Mouse (Mus musculus): Measurements from ENCODE around the gene Sox5.
"Not testable (repeated sequence)": the region's sequence is repeated elsewhere in the genome, so short reads cannot be mapped to it uniquely, and the experiment has no call there.

The Sox5 gene

DNA sequence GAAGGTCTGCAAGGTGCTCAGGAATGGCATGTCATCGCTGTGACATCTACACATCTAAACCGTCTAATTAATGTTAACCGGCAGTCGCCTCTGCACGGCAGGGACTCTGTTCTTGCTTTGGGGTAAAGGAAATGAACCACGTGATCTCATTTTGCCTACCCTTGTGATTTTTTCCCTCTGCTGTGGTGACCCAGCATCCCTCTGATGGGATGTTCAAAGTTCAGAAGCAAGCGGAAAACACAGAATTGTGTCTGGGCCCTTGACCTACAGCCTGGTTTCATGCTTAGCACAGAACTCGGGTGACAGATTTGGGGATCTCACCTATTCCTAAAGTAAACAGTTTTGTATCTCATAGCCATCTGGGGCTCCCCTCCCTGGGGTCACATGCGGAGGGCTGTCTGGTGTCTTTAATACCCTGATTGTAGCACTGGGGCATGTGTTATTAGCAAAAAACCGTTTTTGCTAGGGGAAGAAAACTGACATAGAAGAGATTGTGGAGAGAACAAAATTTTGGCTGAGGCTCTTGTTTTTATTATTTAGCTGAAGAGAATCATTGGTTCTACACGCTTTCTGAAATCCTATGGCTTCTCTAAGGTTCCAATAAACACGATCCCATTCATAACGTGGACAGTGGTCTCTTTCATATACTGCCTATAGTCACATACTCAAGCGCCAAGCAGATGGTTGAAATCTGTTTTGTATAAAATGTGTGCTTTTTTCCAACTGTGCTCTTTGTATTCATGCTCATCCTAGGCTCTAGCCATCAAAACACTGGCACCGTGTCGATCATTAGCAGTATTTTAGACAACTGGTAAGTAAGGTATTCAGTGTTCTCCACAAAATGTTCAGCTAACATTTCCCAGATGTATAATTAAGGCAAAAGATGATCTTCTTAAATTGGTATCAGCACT lies 584.3 kb downstream of the Sox5 start:
- DNase-seq (ENCODE audit: low read depth, low spot score): no peak

DNA sequence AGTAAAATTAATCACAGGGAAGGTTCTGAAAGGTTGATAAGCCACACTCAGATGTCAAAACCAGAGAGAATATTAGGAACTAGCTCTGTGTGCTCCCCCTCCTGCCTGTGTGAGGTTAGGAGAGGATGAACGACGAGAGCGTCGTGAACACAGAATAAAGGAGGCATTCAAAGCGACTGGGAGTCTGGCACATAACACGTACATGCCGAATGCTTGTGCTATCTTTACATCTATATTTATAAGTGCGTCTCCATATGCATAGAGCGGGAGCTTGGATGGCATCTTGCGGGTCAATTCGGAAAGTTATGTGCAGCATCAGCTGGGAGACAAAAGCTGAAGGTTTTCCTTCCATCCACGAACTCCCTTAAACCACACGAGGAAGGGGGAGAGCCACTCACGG lies 585.8 kb downstream of the Sox5 start:
- DNase-seq (ENCODE audit: low read depth, low spot score): no peak

GRCm38 (mm10) chr6:144183087-144183486 lies 598.7 kb downstream of the Sox5 start:
- no peak for DNase-seq (ENCODE audit: low read depth, low spot score)

- not testable (repeated sequence) for DNase-seq (ENCODE audit: low read depth, low spot score)
Measured at GRCm38 (mm10) chr6:144182429-144182828, 599.3 kb downstream of the Sox5 start.

- no peak for DNase-seq (ENCODE audit: low read depth, low spot score)
Measured at GRCm38 (mm10) chr6:144181083-144181866, 600.5 kb downstream of the Sox5 start.

GRCm38 (mm10) chr6:144179111-144179510 lies 602.7 kb downstream of the Sox5 start:
- no peak for DNase-seq (ENCODE audit: low read depth, low spot score)

DNA sequence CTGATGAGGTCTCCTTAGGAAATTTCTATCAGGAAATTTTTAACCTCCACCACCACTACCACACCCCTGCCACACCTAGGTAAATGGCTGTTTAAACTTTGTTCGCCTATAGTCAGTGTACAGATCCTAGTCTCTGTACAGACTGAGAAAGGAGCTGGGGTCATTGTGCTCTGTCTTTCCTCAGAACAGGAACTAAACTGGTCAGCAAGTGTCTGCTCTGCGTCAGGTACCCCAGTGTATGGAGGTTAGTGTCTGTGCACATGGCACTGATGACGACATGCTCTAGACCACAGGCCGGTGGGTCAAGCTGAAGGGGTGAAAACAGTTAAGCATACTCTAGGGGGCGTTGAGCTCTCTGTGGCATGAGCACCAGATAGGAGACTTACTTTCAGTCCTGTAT lies 605.1 kb downstream of the Sox5 start:
- no peak for DNase-seq (ENCODE audit: low read depth, low spot score)

GRCm38 (mm10) chr6:144175590-144175989 lies 606.2 kb downstream of the Sox5 start:
- no peak for DNase-seq (ENCODE audit: low read depth, low spot score)

DNA sequence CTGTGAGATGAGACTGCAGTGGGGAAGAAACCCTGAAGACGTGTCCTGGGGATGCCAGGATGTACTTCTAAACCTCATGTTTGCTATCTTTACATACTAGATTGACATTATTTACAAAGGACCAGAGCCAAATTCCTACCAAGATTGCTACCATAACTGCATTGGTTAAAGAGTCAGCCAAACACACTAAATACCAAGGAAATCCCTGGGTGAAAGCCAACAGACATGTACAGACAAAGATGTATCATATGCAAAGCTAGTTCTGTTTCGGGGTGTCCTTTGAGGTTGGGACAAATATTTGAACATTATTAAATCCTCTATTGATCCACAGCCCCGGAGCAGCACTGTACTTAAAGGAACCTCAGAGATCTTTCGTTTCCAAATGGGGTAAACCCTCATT lies 611.2 kb downstream of the Sox5 start:
- no peak for DNase-seq (ENCODE audit: low read depth, low spot score)

GRCm38 (mm10) chr6:144169791-144170190 lies 612.0 kb downstream of the Sox5 start:
- DNase-seq (ENCODE audit: low read depth, low spot score): no peak

DNA sequence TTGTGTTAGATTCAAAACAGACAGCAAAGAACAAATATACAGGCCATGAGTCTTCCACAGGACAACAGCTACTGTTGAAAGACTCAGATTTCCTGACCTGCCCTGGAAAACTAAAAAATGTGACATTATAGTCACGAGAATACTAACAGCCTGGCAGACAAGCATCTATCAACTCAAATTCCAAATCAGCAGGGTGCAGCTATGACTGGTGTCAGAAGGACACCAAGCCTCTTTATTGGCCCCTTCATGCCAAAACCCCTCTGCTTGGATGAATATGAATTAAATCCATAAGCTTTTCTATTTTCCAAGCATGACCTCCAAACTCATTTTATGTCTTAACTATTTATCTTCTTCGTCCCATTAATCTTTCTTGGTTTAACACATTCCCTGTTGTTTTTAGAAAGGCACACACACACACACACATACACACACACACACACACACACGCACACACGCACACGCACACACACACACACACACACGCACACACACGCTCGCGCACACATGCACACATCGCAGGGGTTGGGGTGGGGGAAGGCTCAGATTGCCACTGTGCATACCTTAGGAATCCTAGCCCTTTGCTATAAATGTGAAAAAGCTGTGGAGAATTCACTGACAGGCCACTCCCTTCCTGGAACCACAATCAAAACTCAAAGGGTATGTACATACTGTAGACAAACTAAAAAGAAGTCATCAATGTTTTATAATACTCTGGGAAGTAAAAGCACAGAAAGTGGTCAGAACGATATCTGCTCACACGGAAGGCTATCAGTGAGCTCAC lies 612.9 kb downstream of the Sox5 start:
- DNase-seq (ENCODE audit: low read depth, low spot score): no peak

- DNase-seq (ENCODE audit: low read depth, low spot score): no peak
Measured at GRCm38 (mm10) chr6:144167058-144167457, 614.7 kb downstream of the Sox5 start.

- no peak for DNase-seq (ENCODE audit: low read depth, low spot score)
Measured at GRCm38 (mm10) chr6:144166651-144167050, 615.1 kb downstream of the Sox5 start.

DNA sequence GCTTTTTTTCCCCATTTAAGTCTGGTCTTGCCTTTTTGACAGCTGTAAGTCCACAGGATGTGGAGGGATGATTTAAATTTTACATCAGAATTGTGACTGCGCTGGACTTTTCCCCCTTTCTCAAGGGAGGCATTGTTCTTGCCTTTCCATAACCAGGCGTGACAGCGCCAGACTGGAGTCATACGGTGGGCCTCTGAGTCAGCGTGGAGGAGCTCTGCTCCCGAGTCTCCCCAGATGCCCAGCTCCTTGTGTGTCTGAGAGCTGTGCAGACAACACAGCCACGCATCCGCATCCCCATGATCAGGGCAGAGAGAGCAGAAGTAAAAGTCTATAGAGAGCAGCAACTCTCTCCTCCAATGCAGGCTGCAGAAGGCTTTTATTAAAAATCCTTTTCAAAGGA lies 615.7 kb downstream of the Sox5 start:
- DNase-seq (ENCODE audit: low read depth, low spot score): peak; percentile 59

GRCm38 (mm10) chr6:144163501-144163900 lies 618.3 kb downstream of the Sox5 start:
- no peak for DNase-seq (ENCODE audit: low read depth, low spot score)

DNA sequence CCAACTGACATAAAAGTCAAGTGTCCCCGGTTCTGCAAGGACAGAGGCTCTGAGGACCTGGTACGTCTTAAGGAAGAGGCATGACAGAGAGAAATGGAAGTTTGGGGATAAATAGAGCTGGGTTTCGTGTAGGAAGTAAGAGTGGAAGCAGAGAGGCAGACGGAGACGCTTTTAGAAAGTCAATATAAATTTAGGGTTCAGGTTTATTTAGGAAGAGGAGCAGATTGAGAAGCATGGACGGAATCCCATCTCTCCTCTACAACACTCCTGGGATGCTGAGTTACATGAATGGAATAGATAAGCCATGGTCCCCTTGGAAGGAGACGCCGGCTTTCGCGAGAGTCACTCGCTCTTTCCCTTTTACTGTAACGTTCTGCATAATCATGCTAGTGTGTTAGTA lies 623.1 kb downstream of the Sox5 start:
- DNase-seq (ENCODE audit: low read depth, low spot score): no peak

GRCm38 (mm10) chr6:144154892-144155424 lies 626.8 kb downstream of the Sox5 start:
- DNase-seq (ENCODE audit: low read depth, low spot score): no peak

- DNase-seq (ENCODE audit: low read depth, low spot score): no peak
Measured at GRCm38 (mm10) chr6:144151957-144152356, 629.8 kb downstream of the Sox5 start.

DNA sequence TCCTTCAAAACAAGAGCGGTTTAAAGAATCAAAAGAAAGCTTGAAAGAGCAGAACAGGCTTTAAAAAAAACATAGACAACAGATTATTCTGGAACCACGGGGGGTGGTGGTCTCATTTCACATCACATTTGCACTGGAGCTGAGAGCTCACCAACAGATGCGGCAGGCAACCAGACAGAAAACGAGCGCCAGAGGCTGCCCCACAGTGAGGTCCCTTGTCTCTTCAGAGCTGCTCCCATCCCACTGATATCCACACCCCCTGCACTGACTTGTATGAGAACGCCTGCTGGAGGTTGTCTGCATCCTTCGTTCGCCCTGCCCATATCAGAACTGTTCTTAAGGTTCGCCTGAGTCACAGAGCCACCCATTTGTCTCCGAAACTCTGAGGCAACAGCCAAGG lies 630.7 kb downstream of the Sox5 start:
- no peak for DNase-seq (ENCODE audit: low read depth, low spot score)

DNA sequence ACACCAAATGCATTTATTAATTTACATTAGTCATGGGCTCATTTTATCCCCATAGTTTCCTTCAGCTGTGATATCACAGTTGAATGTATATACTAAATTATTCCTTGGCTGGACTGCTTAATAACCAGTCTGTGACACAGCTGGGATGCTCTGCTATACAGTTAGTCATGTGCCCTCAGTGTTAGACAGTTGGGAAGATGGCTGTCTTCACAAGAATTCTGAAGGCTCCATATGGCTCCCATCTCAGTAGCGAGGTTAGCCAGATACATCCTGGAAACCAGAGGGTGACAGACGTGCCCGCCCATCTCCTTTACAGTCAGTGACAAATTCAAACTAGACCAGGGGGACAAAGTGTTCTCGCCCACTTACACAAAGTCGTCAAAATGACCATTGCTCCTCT lies 644.4 kb downstream of the Sox5 start:
- no peak for DNase-seq (ENCODE audit: low read depth, low spot score)

- DNase-seq (ENCODE audit: low read depth, low spot score): no peak
Measured at GRCm38 (mm10) chr6:144136894-144137293, 644.9 kb downstream of the Sox5 start.

GRCm38 (mm10) chr6:144129927-144130326 lies 651.9 kb downstream of the Sox5 start:
- no peak for DNase-seq (ENCODE audit: low read depth, low spot score)
